Mouse (Mus musculus) urinary bladder, postnatal 14 days (tissue): Measurements from ENCODE around the gene Sbf2.
"Not testable (repeated sequence)": the region's sequence is repeated elsewhere in the genome, so short reads cannot be mapped to it uniquely, and the experiment has no call there.

Source experiments
- DNase-seq: peaks from one replicate; pipeline ENCODE4 v3.0.0; 2021; ENCODE audit warnings: low spot score

Sbf2 gene

GRCm38 (mm10) chr7:110388889-110389288 is 225.8 kb downstream of the Sbf2 start:
- not testable (repeated sequence) for DNase-seq

GRCm38 (mm10) chr7:110387565-110387964 is 227.2 kb downstream of the Sbf2 start:
- DNase-seq: no peak

- no peak for DNase-seq
Observed at GRCm38 (mm10) chr7:110385482-110385881, 229.2 kb downstream of the Sbf2 start.

- no peak for DNase-seq
Observed at GRCm38 (mm10) chr7:110384343-110384742, 230.4 kb downstream of the Sbf2 start.

GRCm38 (mm10) chr7:110381625-110382024 is 233.1 kb downstream of the Sbf2 start:
- DNase-seq: no peak

GRCm38 (mm10) chr7:110379335-110379914 is 235.3 kb downstream of the Sbf2 start:
- DNase-seq: no peak

GRCm38 (mm10) chr7:110372529-110372928 is 242.2 kb downstream of the Sbf2 start:
- no peak for DNase-seq

GRCm38 (mm10) chr7:110362005-110362404 is 252.7 kb downstream of the Sbf2 start:
- no peak for DNase-seq

GRCm38 (mm10) chr7:110361516-110361915 is 253.2 kb downstream of the Sbf2 start:
- DNase-seq: no peak

- no peak for DNase-seq
Observed at GRCm38 (mm10) chr7:110359391-110359790, 255.3 kb downstream of the Sbf2 start.

GRCm38 (mm10) chr7:110353971-110354370 is 260.8 kb downstream of the Sbf2 start:
- no peak for DNase-seq

GRCm38 (mm10) chr7:110347250-110347649 is 267.5 kb downstream of the Sbf2 start:
- no peak for DNase-seq

- DNase-seq: no peak
Observed at GRCm38 (mm10) chr7:110337601-110338000, 277.1 kb downstream of the Sbf2 start.

- DNase-seq: no peak
Observed at GRCm38 (mm10) chr7:110325381-110326110, 289.2 kb downstream of the Sbf2 start.

GRCm38 (mm10) chr7:110324852-110325251 is 289.9 kb downstream of the Sbf2 start:
- DNase-seq: no peak

- no peak for DNase-seq
Observed at GRCm38 (mm10) chr7:110321106-110321505, 293.6 kb downstream of the Sbf2 start.

GRCm38 (mm10) chr7:110318971-110319519 is 295.7 kb downstream of the Sbf2 start:
- no peak for DNase-seq

- no peak for DNase-seq
Observed at GRCm38 (mm10) chr7:110317412-110317811, 297.3 kb downstream of the Sbf2 start.

GRCm38 (mm10) chr7:110315352-110315751 is 299.4 kb downstream of the Sbf2 start:
- no peak for DNase-seq

GRCm38 (mm10) chr7:110314401-110314890 is 300.3 kb downstream of the Sbf2 start:
- no peak for DNase-seq

GRCm38 (mm10) chr7:110313392-110314055 is 301.2 kb downstream of the Sbf2 start:
- no peak for DNase-seq

- DNase-seq: no peak
Observed at GRCm38 (mm10) chr7:110309246-110309645, 305.5 kb downstream of the Sbf2 start.

- no peak for DNase-seq
Observed at GRCm38 (mm10) chr7:110307741-110308140, 307.0 kb downstream of the Sbf2 start.
